Mouse (Mus musculus) ZHBTc4 (cell line): ENCODE results near the gene Mta3.
A peak's percentile ranks its signal among the peaks of the same experiment; 100 is the strongest.

Source experiments
- DNase-seq: peaks from one replicate; pipeline ENCODE4 v3.0.0-alpha.2; 2011; ENCODE audit warnings: low read depth, low spot score

The Mta3 gene

DNA sequence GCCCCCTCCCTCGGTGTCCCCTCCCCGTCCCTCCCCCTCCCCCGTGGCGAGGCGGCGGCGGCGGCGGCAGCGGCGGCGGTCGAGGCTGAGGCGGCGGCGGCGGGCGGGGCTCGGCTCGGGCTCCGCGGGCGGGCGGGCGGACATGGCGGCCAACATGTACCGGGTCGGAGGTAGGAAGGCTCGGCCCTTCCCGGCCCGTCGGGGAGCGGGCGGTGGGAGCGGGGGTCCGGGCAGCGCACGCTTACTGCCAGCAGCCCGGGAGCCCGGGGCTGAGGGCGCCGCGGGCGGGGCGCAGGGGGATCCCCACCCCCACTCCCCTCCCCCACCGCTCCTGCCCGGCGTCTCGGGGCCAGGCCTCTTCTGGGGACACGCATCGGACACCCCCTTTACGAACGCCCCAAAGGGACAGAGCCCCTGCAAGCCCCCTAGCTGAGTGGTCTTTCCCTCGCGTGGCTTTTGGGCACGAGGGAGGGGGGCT is at the start of gene Mta3:
TSS of gene Mta3 (plus strand) at position 48 of the 478 bp plus-strand sequence.
- DNase-seq: peak; percentile 31

DNA sequence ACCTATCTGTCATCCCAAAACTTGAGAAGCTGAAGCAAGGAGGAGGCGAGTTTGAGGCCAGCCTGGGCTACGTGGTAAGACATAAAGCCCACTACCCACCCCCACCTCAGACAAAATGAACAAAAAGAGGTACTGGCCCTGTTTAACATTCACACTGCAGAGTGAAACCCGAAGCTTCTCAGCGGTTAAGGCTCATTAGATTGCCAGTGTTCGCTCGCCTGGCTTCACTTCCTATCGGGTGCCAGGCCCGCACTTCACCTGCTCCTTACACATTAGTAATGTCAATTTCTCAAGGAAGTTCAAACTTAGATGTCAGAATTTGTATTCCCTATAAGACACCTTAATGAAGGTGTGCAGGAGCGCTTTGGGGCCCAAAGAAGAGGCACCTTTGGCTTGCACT is 48.6 kb upstream of the Mta3 start:
- DNase-seq: no peak

DNA sequence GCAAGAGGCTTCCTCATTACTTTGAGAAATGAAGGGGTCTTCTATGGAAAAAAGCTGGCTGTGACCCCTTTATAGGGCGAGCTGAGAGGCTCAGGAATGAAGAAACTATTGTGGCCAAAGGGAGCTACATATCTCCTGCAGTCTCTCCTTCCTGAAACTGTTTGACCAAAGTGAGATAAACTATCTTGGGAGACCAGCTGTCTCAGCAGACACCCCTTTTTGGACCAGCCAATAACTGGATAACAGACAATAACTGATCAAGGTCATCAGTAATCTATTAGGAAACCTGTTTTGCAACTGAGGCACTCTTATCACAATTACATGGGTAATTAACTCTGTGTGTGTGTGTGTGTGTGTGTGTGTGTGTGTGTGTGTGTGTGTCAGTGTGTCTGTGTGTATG is 47.0 kb upstream of the Mta3 start:
- no peak for DNase-seq

DNA sequence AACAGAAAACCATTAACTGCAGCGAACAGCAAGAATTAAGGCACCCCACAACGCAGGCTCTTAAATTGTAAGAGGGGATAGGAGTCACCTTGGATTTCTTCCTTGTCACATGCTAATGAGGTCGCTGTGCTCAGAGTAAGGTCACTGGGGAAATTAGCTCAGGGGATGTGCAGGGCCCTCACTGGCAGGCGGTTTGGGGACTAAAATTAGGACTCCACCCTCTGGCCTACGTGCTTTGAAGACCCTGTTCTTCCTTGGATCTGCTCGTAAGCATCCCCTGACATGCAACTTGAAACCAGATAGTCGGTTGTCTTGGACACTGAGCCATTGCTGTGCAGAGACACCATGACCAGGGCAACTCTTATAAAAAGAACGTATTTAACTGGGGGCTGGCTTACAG is 41.2 kb upstream of the Mta3 start:
- peak; percentile 73 for DNase-seq

DNA sequence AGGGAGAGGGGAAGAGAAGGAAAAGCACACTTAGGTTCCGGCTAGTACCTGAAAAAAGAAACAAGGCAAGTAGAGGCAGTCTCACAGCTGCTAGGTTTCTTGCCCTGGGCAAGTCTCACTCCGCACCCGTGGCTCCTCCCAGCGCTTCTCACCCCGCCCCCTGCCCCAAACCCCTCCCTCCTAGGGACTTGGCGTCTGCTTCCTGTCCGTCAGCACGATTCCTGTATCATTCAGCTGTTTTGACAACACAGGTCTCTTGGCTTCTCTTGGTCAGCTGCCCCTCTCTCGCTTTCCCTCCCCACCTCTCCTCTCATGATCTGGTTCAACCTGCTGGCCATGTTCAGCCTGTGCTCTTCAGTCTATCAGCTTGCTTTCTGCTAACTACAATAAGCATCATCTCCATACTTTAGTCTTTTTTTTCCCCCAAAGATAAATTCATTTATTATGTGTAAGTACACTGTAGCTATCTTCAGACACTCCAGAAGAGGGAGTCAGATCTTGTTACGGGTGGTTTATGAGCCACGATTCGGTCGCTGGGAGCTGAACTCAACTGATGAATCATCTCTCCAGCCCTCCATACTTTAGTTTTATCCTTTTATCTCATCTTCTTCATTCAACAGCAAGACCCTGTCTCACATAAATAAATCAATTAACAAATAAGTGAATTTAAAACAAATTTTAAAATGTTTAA is 39.2 kb upstream of the Mta3 start:
- peak; percentile 82 for DNase-seq

DNA sequence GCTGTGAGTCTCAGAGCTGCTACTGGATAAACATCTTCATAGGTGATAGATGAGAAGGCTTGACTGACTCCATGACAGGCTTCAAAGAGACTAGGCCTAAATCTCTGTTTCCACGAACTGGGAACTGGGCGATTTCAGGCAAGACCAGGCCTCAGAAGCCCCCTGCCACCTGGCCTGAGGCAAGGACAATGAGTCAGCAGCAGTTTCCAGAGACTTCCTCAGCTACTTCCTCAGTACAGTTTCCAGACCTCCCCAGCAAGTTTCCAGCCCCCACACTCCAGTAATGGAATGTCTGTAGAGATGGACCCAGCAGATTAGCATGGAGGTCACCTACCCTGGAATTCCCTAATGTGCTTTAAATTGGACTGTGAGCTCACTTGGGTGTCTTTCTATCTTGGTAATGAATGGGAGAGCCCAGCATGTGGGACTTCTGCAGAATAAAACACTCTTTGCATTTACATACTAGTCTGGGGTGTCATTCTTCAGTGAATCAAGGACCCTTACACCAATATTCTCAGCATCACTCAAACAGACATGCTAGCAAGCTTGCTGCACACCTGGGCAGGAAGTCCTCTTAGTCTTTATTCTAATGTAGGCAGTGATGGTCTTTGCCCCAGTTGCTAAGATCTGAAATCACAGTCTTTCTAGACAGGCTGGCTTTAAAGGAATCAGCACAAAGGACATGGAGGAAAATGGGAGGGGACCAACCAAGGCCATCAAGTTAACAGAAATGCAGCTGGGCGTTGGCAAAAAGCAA is 37.9 kb upstream of the Mta3 start:
- peak; percentile 72 for DNase-seq

DNA sequence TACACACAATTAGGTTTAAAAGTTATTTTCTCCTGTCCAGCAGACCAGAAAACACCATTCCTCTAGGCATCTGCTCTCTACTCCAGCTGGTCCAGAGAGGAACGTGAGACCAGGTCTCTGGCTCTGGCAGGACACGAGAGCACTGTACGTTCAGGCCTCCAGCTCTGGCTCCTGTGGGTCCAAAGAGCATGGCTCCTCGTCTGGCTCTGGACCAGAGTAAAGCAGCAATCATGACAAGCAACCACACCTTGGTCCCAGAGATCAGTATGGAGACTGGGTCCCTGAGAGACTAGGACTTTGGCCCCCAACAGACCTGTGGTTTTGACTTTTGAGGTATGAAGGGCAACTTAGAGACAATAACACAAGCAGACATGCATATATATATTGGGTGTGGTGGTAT is 33.3 kb upstream of the Mta3 start:
- DNase-seq: no peak

DNA sequence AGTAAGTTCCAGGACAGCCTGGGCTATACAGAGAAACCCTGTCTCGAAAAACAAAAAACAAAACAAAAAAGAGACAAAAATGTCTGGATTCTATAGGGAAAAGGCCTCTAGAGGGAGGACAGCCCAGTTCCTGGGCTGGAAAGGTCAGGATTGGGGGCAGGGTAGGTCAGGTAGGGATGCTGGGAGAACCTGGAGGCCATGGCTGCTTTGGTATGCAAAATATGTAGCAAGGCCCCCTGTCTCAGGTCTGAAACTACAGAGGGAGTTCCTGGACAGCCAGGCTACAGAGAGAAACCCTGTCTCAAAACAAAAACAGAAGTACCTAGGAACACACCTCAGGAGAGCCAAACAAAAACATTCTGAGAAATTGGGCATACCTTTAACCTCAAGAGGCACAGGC is 28.6 kb upstream of the Mta3 start:
- peak; percentile 53 for DNase-seq

DNA sequence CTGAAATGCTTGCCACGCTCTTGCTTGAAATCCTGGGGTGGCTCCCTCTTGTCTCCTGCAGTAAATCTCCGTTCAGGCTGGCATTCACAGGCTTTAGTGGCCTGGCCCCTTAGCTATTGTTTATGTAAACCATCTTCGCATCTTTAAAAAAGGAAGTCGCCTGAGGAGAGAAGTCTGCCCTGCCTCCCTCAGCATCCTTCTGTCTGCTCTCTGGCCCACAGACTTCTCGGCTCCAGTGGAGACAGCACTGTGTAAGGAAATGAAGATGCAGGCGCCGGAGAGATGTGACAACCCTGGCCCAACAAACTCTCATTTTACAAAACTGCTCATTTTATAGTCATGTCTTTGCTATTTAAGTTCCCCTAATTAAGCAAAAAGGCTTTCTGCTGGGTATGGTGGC is 24.0 kb upstream of the Mta3 start:
- no peak for DNase-seq

DNA sequence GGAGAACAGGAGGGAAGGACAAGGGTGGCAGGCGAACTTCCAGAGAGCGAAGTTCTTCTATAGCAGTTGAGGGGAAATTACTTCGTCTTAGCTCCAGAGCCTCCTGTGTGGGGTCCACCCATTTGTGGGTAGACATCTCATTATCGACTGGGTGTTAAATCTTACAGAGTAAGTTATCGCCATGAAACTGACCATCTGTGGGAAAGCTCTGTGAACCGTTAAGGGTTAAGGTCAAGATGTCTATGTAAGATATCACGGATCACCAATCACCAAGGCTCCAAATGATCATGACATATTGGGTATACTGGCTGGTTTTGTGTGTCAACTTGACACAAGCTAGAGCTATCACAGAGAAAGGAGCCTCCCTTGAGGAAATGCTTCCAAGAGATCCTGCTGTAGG is 21.5 kb upstream of the Mta3 start:
- no peak for DNase-seq

DNA sequence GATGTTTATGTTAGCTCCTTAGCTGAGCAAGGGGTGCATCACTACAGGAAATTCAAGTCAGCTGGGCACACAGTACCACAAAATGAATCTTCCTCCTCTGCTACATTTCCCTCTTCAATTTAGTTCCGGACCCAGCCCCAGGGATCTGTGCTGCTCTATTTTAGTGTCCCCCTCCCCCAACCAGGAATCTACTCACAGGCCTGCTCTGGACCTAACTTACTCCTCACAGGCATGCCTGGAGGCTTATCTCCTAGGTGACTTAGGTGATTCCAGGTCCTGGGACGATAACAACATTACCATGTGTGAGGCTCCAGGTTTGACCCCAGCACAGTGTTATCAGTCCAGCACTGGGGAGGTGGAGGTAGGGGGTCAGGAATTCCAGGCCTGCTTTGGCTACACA is 15.5 kb upstream of the Mta3 start:
- DNase-seq: peak; percentile 75

DNA sequence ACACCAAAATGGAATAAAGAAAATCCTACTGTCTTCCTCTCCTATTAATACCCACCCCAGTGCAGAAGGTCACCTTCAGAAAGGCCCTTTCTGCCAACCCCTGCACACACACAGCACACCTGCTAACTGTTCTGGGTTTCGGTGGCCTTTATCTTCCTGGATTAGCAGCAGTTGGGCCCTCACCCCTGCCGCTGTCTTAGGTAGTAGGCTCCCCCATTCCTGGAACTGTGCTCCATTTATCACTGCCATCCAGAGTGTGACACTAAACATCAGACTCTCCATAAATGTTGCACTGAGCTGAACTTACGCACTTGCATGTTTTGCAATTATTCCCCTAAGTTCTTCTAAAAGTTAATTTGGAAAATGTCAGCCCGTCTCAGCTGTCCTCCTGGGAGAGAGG is 14.6 kb upstream of the Mta3 start:
- no peak for DNase-seq

DNA sequence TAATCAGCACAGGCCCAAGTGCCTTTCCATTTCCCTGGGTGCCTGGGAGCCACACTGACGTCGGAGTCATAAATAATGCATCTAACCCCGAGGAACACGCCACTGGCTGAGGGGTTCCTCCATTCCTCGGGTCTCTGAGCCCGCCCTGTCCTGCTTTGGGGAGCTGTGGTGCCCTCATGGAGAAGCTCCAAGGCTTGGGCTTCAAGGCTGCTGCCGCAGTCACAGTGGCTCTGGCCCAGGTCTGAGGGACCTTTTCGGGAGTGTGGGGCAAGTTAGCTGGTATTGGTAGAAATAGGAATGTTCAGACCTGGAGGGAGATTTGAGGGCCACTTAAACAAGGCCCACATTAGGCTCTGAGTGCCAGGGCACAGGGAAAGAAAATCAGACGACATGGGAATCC is 12.0 kb upstream of the Mta3 start:
- no peak for DNase-seq

DNA sequence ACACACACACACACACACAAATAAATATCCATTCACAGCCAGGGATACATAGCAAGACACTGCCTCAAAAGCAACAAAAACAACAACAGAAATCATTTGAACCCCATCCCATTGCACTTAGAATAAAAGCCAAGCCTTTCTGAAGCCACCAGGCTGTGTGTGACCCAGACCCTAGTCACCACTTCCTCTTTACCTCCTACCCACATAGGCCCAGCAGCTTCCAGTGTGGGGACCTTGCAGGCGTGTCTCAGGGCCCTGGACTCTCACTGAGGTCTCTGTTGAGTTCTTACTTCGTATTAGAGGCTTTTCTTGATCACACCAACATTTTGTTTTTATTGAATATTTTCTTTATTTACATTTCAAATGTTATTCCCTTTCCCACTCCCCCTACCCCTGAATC is 10.2 kb upstream of the Mta3 start:
- DNase-seq: no peak

DNA sequence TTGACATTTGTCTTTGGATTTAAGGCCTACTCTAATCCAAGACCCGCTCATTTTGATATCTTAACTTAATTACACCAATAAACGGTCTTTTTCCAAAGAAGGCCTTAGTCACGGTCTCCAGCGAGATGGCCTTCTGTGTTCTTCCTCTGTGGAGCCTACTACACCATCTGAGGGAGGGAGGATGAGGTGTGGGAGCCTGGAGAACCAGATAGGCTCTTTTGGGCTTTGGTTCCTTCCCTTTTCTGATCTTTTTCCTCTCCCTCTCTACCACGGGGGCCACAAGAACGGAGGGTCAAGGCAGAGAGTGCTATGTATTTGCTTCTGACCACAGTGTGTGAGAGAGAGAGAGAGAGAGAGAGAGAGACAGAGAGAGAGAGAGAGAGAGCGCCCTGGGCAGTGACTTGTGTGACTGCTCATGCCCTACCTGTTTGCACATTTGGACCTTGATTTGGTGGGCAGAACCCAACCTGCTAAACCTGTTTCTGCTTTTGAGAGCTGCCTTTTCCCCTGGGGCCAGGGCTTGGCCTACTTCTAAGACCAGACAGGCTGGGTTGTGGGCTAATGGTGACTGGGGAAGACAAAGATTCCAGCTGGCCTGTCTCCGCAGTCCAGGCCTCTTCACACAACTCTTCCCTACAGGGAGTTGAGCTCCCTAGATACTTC is 6.8 kb upstream of the Mta3 start:
- DNase-seq: no peak

DNA sequence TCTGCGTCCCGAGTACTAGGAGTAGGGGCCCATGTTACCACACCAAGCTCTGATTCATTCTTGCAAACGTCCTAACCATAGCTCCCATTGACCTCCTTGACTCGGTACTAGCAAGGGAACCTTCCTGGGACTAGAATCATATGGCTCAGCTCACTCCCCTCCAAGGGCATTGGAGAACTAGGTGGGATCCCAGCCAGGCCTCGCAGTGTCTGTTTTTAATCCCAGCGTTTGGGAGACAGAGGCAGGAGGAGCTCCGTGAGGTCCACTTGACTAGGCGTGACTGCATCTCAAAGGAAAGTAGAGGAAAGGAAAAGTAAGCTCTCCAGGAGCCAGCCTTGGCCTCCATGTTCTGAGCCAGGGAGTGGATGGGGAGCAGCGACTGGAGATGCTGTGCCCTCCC is 5.8 kb upstream of the Mta3 start:
- peak; percentile 57 for DNase-seq

DNA sequence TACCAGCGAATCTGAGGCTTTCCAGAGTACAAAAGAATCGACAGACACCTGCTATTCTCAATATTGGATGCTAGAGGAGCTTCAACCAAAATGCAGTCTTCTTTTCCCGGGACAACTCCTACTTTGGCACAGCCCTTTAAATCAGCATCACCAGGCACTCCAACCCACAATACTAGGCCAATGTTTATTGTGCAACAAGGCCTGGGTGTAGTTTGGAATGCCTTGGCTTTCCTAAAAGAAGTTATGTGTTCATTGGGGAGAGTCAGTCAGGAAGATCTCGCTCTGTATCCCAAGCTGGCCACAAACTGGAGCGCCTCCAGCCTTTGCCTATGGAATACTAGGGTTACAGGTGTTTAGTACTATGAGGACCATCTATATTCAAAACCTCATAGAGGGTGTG is 1.5 kb upstream of the Mta3 start:
- DNase-seq: no peak

DNA sequence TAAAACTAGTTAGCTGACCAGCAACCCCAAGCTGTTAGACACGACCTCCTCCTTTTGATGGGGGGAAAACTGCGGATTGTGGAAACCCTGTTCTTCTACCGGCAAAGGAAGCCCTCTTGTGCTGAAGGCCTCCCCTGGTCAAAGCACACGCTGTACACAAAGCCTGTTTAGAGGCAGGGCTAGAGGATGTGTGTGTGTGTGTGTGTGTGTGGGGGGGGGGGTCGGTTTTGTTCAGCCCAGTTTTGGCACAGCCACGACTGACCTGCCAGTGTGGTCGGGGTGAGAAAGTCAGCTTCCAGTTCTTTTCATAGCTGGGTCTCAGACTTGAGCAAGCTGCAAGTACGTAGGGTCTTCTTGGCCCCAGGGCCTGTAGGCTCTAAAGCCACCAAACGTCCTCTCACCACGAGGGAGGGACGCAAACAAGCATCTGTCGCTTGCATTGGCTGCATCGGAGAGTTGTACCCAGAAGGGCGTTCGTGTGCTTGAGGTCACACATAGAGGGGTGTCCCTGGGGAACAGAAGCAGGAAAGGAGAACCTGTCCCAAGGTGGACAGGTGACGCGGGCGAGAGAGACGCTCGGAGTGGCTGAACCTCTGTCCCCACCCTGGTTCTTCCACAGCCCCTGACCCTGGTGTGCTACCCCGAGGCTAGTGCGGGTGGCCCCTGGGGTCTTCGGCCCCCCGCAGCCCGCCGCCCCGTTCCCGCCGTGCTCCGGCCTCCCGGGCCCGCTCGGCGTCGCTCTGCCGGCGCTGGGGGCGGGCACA is 429 bp upstream of the Mta3 start:
- peak; percentile 45 for DNase-seq

DNA sequence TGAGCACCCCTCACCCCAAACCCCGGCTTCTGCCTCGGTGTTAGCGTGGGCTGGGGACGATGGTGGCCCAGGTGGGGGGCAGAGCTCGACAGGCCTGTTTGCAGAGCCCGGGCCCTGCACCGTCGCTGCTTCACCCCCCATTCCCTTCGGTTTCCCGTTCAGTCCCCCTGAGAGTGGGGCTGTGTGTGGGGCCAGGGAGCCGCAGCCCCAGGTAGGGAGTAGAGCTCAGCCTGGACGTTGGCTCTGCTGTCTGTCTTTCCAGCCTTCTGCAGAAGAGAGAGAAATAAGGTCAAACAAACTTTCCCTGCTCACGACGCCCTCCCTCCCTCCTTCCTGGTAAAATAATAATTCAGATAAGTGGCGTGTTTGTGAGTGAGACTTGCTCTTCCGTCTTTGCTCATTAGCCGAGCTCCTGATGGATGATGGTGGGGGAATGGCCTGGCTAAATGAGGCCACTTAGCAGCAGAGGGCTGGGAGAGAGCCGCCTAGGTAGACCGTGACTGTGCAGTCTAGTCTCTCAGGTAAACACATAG is 697 bp downstream of the Mta3 start:
- no peak for DNase-seq

DNA sequence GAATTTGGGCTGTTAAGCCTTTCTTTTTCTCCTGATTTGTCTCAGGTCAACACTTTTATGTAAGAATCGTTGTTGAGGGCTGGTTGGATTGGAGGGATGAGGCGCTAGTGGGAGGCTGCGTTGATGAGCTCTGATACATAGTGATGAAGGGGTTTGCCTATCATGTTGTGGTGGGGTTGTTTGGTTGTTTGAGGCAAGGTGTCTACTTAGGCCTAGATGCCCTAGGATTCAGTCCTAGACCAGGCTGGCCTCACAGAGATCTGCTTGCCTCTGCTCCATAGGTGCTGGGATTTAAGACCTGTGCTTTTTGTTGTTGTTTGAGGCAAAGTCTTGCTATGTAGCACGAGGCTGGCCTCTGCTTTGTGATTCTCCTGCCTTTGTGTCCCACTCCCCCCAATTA is 1.4 kb downstream of the Mta3 start:
- no peak for DNase-seq

DNA sequence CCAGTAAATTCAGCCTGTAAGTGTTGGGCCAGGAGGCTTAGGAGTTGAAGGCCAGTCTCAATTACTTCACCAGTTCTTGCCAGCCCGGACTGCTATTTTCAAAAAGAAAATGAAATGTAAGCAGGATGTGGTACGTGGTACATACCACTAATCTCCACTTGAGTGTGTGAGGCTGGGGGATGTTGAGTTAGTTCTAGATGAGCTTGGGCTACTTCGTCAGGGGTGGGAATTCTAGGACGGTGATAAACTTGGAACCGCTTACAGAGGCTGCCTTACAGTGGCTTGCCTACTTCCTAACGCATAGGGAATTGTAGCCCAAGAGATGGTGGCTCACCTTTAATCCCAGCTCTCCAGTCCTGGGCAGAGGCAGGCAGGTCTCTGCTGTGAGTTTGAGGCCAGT is 1.9 kb downstream of the Mta3 start:
- no peak for DNase-seq

DNA sequence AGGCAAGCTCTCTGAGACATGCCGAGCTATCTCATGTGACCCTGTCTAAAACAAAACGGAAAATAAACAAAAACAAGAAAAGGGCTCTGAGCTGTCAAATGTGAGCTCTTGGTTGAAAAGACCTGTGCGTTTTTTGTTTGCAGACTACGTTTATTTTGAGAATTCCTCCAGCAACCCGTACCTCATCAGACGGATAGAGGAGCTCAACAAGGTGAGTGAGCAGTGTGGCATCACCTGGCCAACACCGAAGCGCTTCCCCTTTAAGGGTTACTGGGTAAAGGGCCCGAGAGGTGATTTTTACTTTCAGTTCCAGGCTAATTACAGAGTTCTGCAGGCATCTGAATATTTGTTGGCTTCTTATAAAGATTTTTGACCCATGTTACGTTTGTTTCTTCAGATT is 2.3 kb downstream of the Mta3 start:
- no peak for DNase-seq
